Mouse (Mus musculus) spleen, adult 2 months (tissue): ENCODE measurements around the gene Kcnip2. TPM values are rescaled to one million over a fixed set of nuclear protein-coding genes. Genes with fewer than 3 reads are reported as not detected.

ENCODE experiments used
- DNase-seq, 2 experiments: peaks; one replicate each; pipeline versions ENCODE4 v3.0.0 to v3.0.0-alpha.2; 2012 to 2021; ENCODE audit warnings: low spot score in 2 of 2, low read depth in 1 of 2
- H3K27ac ChIP-seq: fragments of 200-500 bp; 2 replicates; pipeline ENCODE4 v1.5.1; 2012; ENCODE audit warnings: low read length, inconsistent platforms; ENCODE audit not compliant: insufficient read depth
- H3K27me3 ChIP-seq: fragments of 200-500 bp; 2 replicates; pipeline ENCODE4 v1.6.1; 2012; ENCODE audit warnings: mild to moderate bottlenecking, moderate library complexity, low read length, inconsistent platforms; ENCODE audit not compliant: control insufficient read depth, insufficient read depth
- H3K36me3 ChIP-seq: fragments of 200-500 bp; 2 replicates; pipeline ENCODE4 v1.6.1; 2012; ENCODE audit warnings: mild to moderate bottlenecking, low read length, inconsistent platforms; ENCODE audit not compliant: control insufficient read depth, insufficient read depth
- H3K4me1 ChIP-seq: fragments of 200-500 bp; 2 replicates; pipeline ENCODE4 v1.6.1; 2011; ENCODE audit warnings: inconsistent platforms; ENCODE audit not compliant: control insufficient read depth, insufficient read depth, insufficient read length
- H3K4me3 ChIP-seq: fragments of 200-500 bp; 2 replicates; pipeline ENCODE4 v1.5.1; 2011; ENCODE audit warnings: mild to moderate bottlenecking, inconsistent platforms; ENCODE audit not compliant: insufficient read depth, insufficient read length; ENCODE audit errors: extremely low read depth
- CTCF ChIP-seq: fragments of 200-500 bp; IDR thresholded peaks from 2 replicates; pipeline ENCODE4 v1.5.1; 2011; ENCODE audit warnings: mild to moderate bottlenecking, inconsistent platforms; ENCODE audit not compliant: insufficient read depth, insufficient read length, insufficient replicate concordance; ENCODE audit errors: extremely low read depth
- POLR2A ChIP-seq: fragments of 200-500 bp; IDR thresholded peaks from 2 replicates; pipeline ENCODE4 v1.6.1; 2011; ENCODE audit warnings: low read depth, low read length, inconsistent platforms
- WGBS: fragments of 180-500 bp; shearing (Covaris S2); methylation state at CpG from one replicate; pipeline ENCODE4 v1.1.7; 2018; 5-methylcytosine and 5-hydroxymethylcytosine counted together
- polyA plus RNA-seq: library from polyadenylated mRNA; depleted of rRNA; stranded (reverse); fragments of >200 nt; gene quantifications from 2 replicates; pipeline ENCODE4 v1.2.3, GENCODE M21; 2012; rRNA removed

The Kcnip2 gene
- polyA plus RNA-seq, 1 experiment = 1.5 TPM

GRCm38 (mm10) chr19:45742218-45742983 is 73.5 kb downstream of the Kcnip2 start, which contains the start of gene Fgf8:
Gene Fgf8 (minus strand): TSS chr19:45742915.
- Histone ChIP-seq H3K27ac (no peak within 1 kb of the TSS), H3K36me3 (no peaks in the 10 kb centered on the region), H3K27me3 (peaks cover 24% of the 10 kb centered on the region), H3K4me1 (peaks cover 5% of the 10 kb centered on the region), H3K4me3 (peak within 1 kb of the TSS; percentile 23; the same call in 1 of the 2 replicates)
- 3% methylated on average over 56 of the region's 68 CpGs for WGBS
- TF ChIP-seq CTCF = no peak
- TF ChIP-seq POLR2A = no peak
- no peak for DNase-seq

Other genes starting within 250 kb of the Kcnip2 start
- 81.4 and 113 TPM in 2 replicates for gene Fbxw4, start 155.7 kb downstream of the Kcnip2 start, polyA plus RNA-seq
- gene Fgf8, start 73.1 kb downstream of the Kcnip2 start, polyA plus RNA-seq = 0.21 and 0.22 TPM in 2 replicates
- gene Npm3, start 66.5 kb downstream of the Kcnip2 start, polyA plus RNA-seq = 68.2 and 85.3 TPM in 2 replicates
- 18.9 and 21.1 TPM in 2 replicates for gene Mgea5, start 32.2 kb downstream of the Kcnip2 start, polyA plus RNA-seq
- gene Armh3, start 182.4 kb upstream of the Kcnip2 start, polyA plus RNA-seq = 5.6 TPM in 2 replicates
- gene Hps6, start 187.4 kb upstream of the Kcnip2 start, polyA plus RNA-seq = 7.4 and 8.8 TPM in 2 replicates
- gene Pprc1, start 228.8 kb upstream of the Kcnip2 start, polyA plus RNA-seq = 28.5 and 30.7 TPM in 2 replicates
- gene Ldb1, start 229.2 kb upstream of the Kcnip2 start, polyA plus RNA-seq = 224 and 270 TPM in 2 replicates